Mouse (Mus musculus): Measurements from ENCODE around the gene Cep83. TPM values are rescaled to one million over a fixed set of nuclear protein-coding genes. Genes with fewer than 3 reads are reported as not detected.
A peak's percentile ranks its signal among the peaks of the same experiment; 100 is the strongest.

Gene Cep83
- polyA plus RNA-seq, 1 experiment, result 5.3 TPM

- no peak for DNase-seq
- Histone ChIP-seq H3K4me3 (replicated peaks; ENCODE audit: extremely low read depth, low read depth, low read length) (no peak overlapping the region), H3K4me1 (ENCODE audit: control insufficient read depth, insufficient read depth, low read length) (no peaks in the 10 kb centered on the region)
- WGBS, result 88% methylated on average over 3 of the region's 3 CpGs
- no peak for TF ChIP-seq POLR2A (IDR thresholded peaks at IDR 0.05; ENCODE audit: borderline replicate concordance, extremely low read depth, low read depth, low read length)
- no peak for TF ChIP-seq CTCF (IDR thresholded peaks at IDR 0.05; ENCODE audit: insufficient read depth, low read length)
Measured at GRCm38 (mm10) chr10:94818127-94818526, 129.7 kb downstream of the Cep83 start.

DNA sequence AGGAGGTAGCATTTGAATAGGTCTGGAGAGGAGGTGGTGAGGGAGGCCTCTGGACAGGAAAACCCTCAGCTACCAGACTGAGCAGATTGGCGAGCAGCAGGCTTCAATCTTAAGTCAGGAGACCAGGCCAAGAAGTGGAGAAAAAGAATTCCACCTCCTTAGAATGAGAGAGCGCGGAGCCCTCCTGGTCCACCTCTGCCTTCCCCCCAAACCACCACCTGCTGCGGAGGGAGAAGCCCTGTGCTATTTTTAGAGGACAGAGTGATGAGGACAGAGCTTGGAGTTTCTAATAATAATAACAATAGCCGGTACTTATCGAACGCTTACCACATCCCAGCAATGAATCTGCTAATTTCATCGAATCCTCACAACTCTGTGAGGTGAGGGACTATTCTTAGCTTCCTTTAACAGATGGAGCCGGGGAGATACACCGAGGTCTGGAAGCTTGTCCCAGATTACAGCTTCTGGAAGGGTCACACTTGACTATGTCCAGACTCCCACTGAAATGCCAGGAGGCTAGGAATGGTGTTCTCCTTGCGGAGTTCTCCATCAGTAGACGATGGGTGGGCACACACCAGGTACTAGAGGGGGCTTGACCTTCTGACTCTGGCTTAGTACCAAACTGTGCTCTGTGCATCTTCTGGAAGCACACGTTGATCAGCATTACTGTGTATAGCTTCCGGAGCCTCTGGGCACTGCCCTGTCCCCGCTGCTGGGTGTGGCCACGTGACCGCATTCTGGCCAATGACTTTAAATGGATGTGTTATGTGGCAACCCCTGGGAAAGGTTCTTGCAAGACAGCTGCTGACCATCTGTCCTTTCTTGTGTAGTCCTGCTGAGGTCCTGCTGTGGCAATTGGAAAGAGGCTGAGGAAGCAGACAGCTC is 130.6 kb downstream of the Cep83 start:
- no peak for TF ChIP-seq CTCF (IDR thresholded peaks at IDR 0.05; ENCODE audit: insufficient read depth, low read length)
- TF ChIP-seq POLR2A (IDR thresholded peaks at IDR 0.05; ENCODE audit: borderline replicate concordance, extremely low read depth, low read depth, low read length), result no peak
- Histone ChIP-seq H3K4me1 (ENCODE audit: control insufficient read depth, insufficient read depth, low read length) (no peaks in the 10 kb centered on the region), H3K4me3 (replicated peaks; ENCODE audit: extremely low read depth, low read depth, low read length) (no peak overlapping the region)
- DNase-seq, result no peak
- 81% methylated on average over 17 of the region's 17 CpGs for WGBS

- peaks cover 2% of the 10 kb centered on the region for H3K4me1 ChIP-seq (ENCODE audit: control insufficient read depth, insufficient read depth, low read length)
- no peak overlapping the region for H3K4me3 ChIP-seq (replicated peaks; ENCODE audit: extremely low read depth, low read depth, low read length)
- no peak for TF ChIP-seq CTCF (IDR thresholded peaks at IDR 0.05; ENCODE audit: insufficient read depth, low read length)
- no peak for TF ChIP-seq POLR2A (IDR thresholded peaks at IDR 0.05; ENCODE audit: borderline replicate concordance, extremely low read depth, low read depth, low read length)
- DNase-seq, result no peak
- WGBS, result 50% methylated on average over 11 of the region's 11 CpGs
Measured at GRCm38 (mm10) chr10:94823971-94824760, 135.7 kb downstream of the Cep83 start.

GRCm38 (mm10) chr10:94825951-94826350 is 137.5 kb downstream of the Cep83 start:
- peaks cover 6% of the 10 kb centered on the region for H3K4me1 ChIP-seq (ENCODE audit: control insufficient read depth, insufficient read depth, low read length)
- no peak overlapping the region for H3K4me3 ChIP-seq (replicated peaks; ENCODE audit: extremely low read depth, low read depth, low read length)
- WGBS, result 90% methylated on average over 2 of the region's 2 CpGs
- no peak for TF ChIP-seq POLR2A (IDR thresholded peaks at IDR 0.05; ENCODE audit: borderline replicate concordance, extremely low read depth, low read depth, low read length)
- no peak for TF ChIP-seq CTCF (IDR thresholded peaks at IDR 0.05; ENCODE audit: insufficient read depth, low read length)
- no peak for DNase-seq

- DNase-seq, result no peak
- TF ChIP-seq POLR2A (IDR thresholded peaks at IDR 0.05; ENCODE audit: borderline replicate concordance, extremely low read depth, low read depth, low read length) (no peak), CTCF (IDR thresholded peaks at IDR 0.05; ENCODE audit: insufficient read depth, low read length) (no peak)
- peaks cover 6% of the 10 kb centered on the region for H3K4me1 ChIP-seq (ENCODE audit: control insufficient read depth, insufficient read depth, low read length)
- WGBS, result 76% methylated on average over 12 of the region's 12 CpGs
- no peak overlapping the region for H3K4me3 ChIP-seq (replicated peaks; ENCODE audit: extremely low read depth, low read depth, low read length)
Measured at GRCm38 (mm10) chr10:94826436-94826835, 138.0 kb downstream of the Cep83 start.

DNA sequence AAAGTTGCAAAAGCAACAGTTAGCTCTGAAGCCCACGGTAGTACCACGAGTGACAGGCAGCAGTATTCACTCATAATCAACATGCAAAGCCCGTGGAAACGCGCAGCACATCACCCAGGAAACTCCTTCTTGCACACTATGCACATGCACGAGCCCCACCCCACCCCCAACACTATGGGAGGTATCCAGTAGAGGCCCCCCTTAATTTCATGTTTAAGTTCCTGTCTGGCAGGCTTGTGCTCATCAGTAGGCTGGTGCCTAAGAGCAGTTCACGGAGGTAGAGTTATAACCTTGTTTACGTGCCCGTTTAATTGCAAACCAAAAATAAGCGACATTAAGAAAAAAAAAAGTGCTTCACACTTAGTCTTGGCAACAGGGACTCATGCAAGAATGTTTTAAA is 138.9 kb downstream of the Cep83 start:
- H3K4me1 ChIP-seq (ENCODE audit: control insufficient read depth, insufficient read depth, low read length), result peaks cover 6% of the 10 kb centered on the region
- TF ChIP-seq CTCF (IDR thresholded peaks at IDR 0.05; ENCODE audit: insufficient read depth, low read length) (no peak), POLR2A (IDR thresholded peaks at IDR 0.05; ENCODE audit: borderline replicate concordance, extremely low read depth, low read depth, low read length) (no peak)
- no peak for DNase-seq
- H3K4me3 ChIP-seq (replicated peaks; ENCODE audit: extremely low read depth, low read depth, low read length), result no peak overlapping the region
- WGBS, result 72% methylated on average over 10 of the region's 10 CpGs

- 77% methylated on average over 14 of the region's 14 CpGs for WGBS
- TF ChIP-seq CTCF (IDR thresholded peaks at IDR 0.05; ENCODE audit: insufficient read depth, low read length) (no peak), POLR2A (IDR thresholded peaks at IDR 0.05; ENCODE audit: borderline replicate concordance, extremely low read depth, low read depth, low read length) (no peak)
- DNase-seq, result no peak
Measured at GRCm38 (mm10) chr10:94827890-94828733, 139.7 kb downstream of the Cep83 start.

DNA sequence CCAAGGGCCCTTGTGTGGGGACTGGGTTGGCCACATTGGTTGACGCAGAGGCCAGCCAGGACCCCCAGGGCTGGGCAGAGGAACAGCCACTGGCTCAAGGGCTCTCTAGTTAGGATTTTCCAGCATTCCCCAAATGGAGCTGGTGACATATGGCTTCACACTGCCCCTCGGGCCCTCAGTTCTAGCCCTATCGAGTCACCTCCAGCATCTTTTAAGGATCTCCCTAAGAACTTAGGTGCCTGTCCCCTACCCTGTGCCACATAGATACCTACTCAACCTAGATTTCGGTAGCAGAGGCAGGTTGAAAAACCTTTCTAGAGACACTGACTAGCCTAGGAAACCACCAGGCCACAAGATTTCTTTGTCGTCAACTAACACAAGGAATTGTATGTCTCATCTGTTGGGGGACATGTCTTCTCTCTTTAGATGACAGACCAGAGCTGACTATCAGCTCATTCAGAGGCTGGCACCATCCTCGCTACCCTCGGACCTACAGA is 140.3 kb downstream of the Cep83 start:
- 83% methylated on average over 7 of the region's 7 CpGs for WGBS
- no peak overlapping the region for H3K4me3 ChIP-seq (replicated peaks; ENCODE audit: extremely low read depth, low read depth, low read length)
- H3K4me1 ChIP-seq (ENCODE audit: control insufficient read depth, insufficient read depth, low read length), result peaks cover 6% of the 10 kb centered on the region

More at GRCm38 (mm10) chr10:94827890-94828733, 139.7 kb downstream of the Cep83 start:
- H3K4me1 ChIP-seq (ENCODE audit: control insufficient read depth, insufficient read depth, low read length), result peaks cover 6% of the 10 kb centered on the region
- H3K4me3 ChIP-seq (replicated peaks; ENCODE audit: extremely low read depth, low read depth, low read length), result no peak overlapping the region

GRCm38 (mm10) chr10:94829407-94829806 is 141.0 kb downstream of the Cep83 start:
- peak; percentile 92 for DNase-seq
- TF ChIP-seq CTCF (IDR thresholded peaks at IDR 0.05; ENCODE audit: insufficient read depth, low read length) (no peak), POLR2A (IDR thresholded peaks at IDR 0.05; ENCODE audit: borderline replicate concordance, extremely low read depth, low read depth, low read length) (no peak)
- peak overlapping the region; percentile 57 for H3K4me3 ChIP-seq (replicated peaks; ENCODE audit: extremely low read depth, low read depth, low read length)
- peaks cover 6% of the 10 kb centered on the region for H3K4me1 ChIP-seq (ENCODE audit: control insufficient read depth, insufficient read depth, low read length)
- 0% methylated on average over 6 of the region's 6 CpGs for WGBS

More for the DNA sequence above, 140.3 kb downstream of the Cep83 start:
- TF ChIP-seq CTCF (IDR thresholded peaks at IDR 0.05; ENCODE audit: insufficient read depth, low read length) (no peak), POLR2A (IDR thresholded peaks at IDR 0.05; ENCODE audit: borderline replicate concordance, extremely low read depth, low read depth, low read length) (no peak)
- no peak for DNase-seq

All from lung, adult 2 months (tissue).